Mouse (Mus musculus) hindbrain, embryonic 16.5 days (tissue): ENCODE data around the gene Wdr26. TPM values are rescaled to one million over a fixed set of nuclear protein-coding genes. Genes with fewer than 3 reads are reported as not detected.

ENCODE experiments used
- ATAC-seq: fragments of 200-750 bp; cut with Nextera tagmentation; 2 replicates; pipeline ENCODE4 v1.8.0; 2017; ENCODE audit warnings: moderate TSS enrichment, moderate library complexity
- H3K27ac ChIP-seq: fragments of 300-500 bp; sonication (generic); 2 replicates; pipeline ENCODE4 v1.5.1; 2014; ENCODE audit warnings: low read depth, mild to moderate bottlenecking, control low read depth, low read length, moderate library complexity
- H3K27me3 ChIP-seq: fragments of 300-500 bp; sonication (generic); replicated peaks from 2 replicates; pipeline ENCODE4 v1.6.1; 2014; ENCODE audit warnings: low read length; ENCODE audit not compliant: control insufficient read depth, insufficient read depth
- H3K36me3 ChIP-seq: fragments of 300-500 bp; sonication (generic); 2 replicates; pipeline ENCODE4 v1.6.1; 2014; ENCODE audit warnings: mild to moderate bottlenecking, low read length, moderate library complexity, mixed read lengths; ENCODE audit not compliant: control insufficient read depth, insufficient read depth
- H3K4me1 ChIP-seq: fragments of 300-500 bp; sonication (generic); 2 replicates; pipeline ENCODE4 v1.6.1; 2014; ENCODE audit warnings: low read depth, low read length; ENCODE audit not compliant: control insufficient read depth, insufficient read depth
- H3K4me2 ChIP-seq: fragments of 300-500 bp; sonication (generic); 2 replicates; pipeline ENCODE4 v1.6.1; 2014; ENCODE audit warnings: mild to moderate bottlenecking, low read length, control low read depth, moderate library complexity
- H3K4me3 ChIP-seq: fragments of 300-500 bp; sonication (generic); 2 replicates; pipeline ENCODE4 v1.5.1; 2014; ENCODE audit warnings: mild to moderate bottlenecking, low read length, control low read depth, moderate library complexity
- H3K9ac ChIP-seq: fragments of 300-500 bp; sonication (generic); 2 replicates; pipeline ENCODE4 v1.6.1; 2014; ENCODE audit warnings: low read depth, mild to moderate bottlenecking, control low read depth, low read length, moderate library complexity
- H3K9me3 ChIP-seq: fragments of 300-500 bp; sonication (generic); 2 replicates; pipeline ENCODE4 v1.6.1; 2014; ENCODE audit warnings: mild to moderate bottlenecking, low read length, moderate library complexity; ENCODE audit not compliant: control insufficient read depth
- WGBS: fragments of 180-500 bp; shearing (Covaris S2); extraction: QIAGEN DNeasy Blood & Tissue Kit; methylation state at CpG from one replicate; pipeline ENCODE4 v1.1.7; 2014; 5-methylcytosine and 5-hydroxymethylcytosine counted together
- polyA plus RNA-seq: library from polyadenylated mRNA; unstranded; fragments of >200 nt; fragmentation: Nextera tagmentation; extraction: Ambion mirVana; gene quantifications from 2 replicates; pipeline ENCODE4 v1.2.1, GENCODE M21; 2015

Wdr26 gene
- polyA plus RNA-seq, 1 experiment from 2014 or later: 30.0 TPM

- 2% methylated on average over 20 of the region's 20 CpGs for WGBS
- Histone ChIP-seq H3K4me2 (peak overlapping the region; percentile 80), H3K4me1 (peaks cover 12% of the 10 kb centered on the region), H3K9ac (peak overlapping the region; percentile 59), H3K27me3 (no peaks in the 10 kb centered on the region), H3K4me3 (peak overlapping the region; percentile 39), H3K9me3 (no peaks in the 10 kb centered on the region), H3K36me3 (no peaks in the 10 kb centered on the region), H3K27ac (peak overlapping the region; percentile 52; the same call in 1 of the 2 replicates)
- peak; percentile 73 for ATAC-seq
Measured at GRCm38 (mm10) chr1:181255891-181256688, 44.3 kb upstream of the Wdr26 start.

GRCm38 (mm10) chr1:181255450-181255849, 43.6 kb upstream of the Wdr26 start:
- H3K9ac ChIP-seq: no peak overlapping the region
- peak overlapping the region; percentile 80 for H3K4me2 ChIP-seq
- H3K4me1 ChIP-seq: peaks cover 12% of the 10 kb centered on the region
- H3K4me3 ChIP-seq: no peak overlapping the region
- no peak for ATAC-seq
- H3K36me3 ChIP-seq: no peaks in the 10 kb centered on the region
- H3K27me3 ChIP-seq: no peaks in the 10 kb centered on the region
- H3K27ac ChIP-seq: no peak overlapping the region
- H3K9me3 ChIP-seq: no peaks in the 10 kb centered on the region
- WGBS: 73% methylated on average over 9 of the region's 9 CpGs

GRCm38 (mm10) chr1:181251624-181252023, 39.8 kb upstream of the Wdr26 start:
- 84% methylated on average over 5 of the region's 5 CpGs for WGBS
- no peaks in the 10 kb centered on the region for H3K9me3 ChIP-seq
- peaks cover 8% of the 10 kb centered on the region for H3K4me1 ChIP-seq
- no peak overlapping the region for H3K9ac ChIP-seq
- no peak overlapping the region for H3K4me2 ChIP-seq
- no peak overlapping the region for H3K4me3 ChIP-seq
- no peak overlapping the region for H3K27ac ChIP-seq
- no peaks in the 10 kb centered on the region for H3K27me3 ChIP-seq
- H3K36me3 ChIP-seq: no peaks in the 10 kb centered on the region
- ATAC-seq: no peak

GRCm38 (mm10) chr1:181250961-181251360, 39.2 kb upstream of the Wdr26 start:
- Histone ChIP-seq H3K27ac (no peak overlapping the region), H3K9me3 (no peaks in the 10 kb centered on the region), H3K4me2 (no peak overlapping the region), H3K4me1 (peaks cover 3% of the 10 kb centered on the region), H3K36me3 (no peaks in the 10 kb centered on the region), H3K27me3 (no peaks in the 10 kb centered on the region), H3K4me3 (no peak overlapping the region), H3K9ac (no peak overlapping the region)
- WGBS: 94% methylated on average over 8 of the region's 8 CpGs
- no peak for ATAC-seq

- Histone ChIP-seq H3K4me1 (no peaks in the 10 kb centered on the region), H3K27ac (no peak overlapping the region), H3K4me2 (no peak overlapping the region), H3K4me3 (no peak overlapping the region), H3K36me3 (no peaks in the 10 kb centered on the region), H3K9me3 (no peaks in the 10 kb centered on the region), H3K27me3 (no peaks in the 10 kb centered on the region), H3K9ac (no peak overlapping the region)
- ATAC-seq: no peak
- 94% methylated on average over 6 of the region's 6 CpGs for whole genome bisulfite sequencing
Measured at GRCm38 (mm10) chr1:181249537-181249936, 37.7 kb upstream of the Wdr26 start.

- 84% methylated on average over 3 of the region's 3 CpGs for WGBS
- Histone ChIP-seq H3K4me3 (no peak overlapping the region), H3K27me3 (no peaks in the 10 kb centered on the region), H3K9ac (no peak overlapping the region), H3K4me2 (no peak overlapping the region), H3K27ac (no peak overlapping the region), H3K4me1 (no peaks in the 10 kb centered on the region), H3K9me3 (no peaks in the 10 kb centered on the region), H3K36me3 (no peaks in the 10 kb centered on the region)
- no peak for ATAC-seq
Measured at GRCm38 (mm10) chr1:181247175-181247574, 35.4 kb upstream of the Wdr26 start.

- 35% methylated on average over 7 of the region's 7 CpGs for WGBS
- Histone ChIP-seq H3K4me3 (no peak overlapping the region), H3K4me2 (no peak overlapping the region), H3K9ac (no peak overlapping the region), H3K27ac (no peak overlapping the region), H3K4me1 (no peaks in the 10 kb centered on the region), H3K27me3 (no peaks in the 10 kb centered on the region), H3K36me3 (no peaks in the 10 kb centered on the region), H3K9me3 (no peaks in the 10 kb centered on the region)
- ATAC-seq: no peak
Measured at GRCm38 (mm10) chr1:181246487-181247138, 34.8 kb upstream of the Wdr26 start.

- H3K27me3 ChIP-seq: no peaks in the 10 kb centered on the region
- ATAC-seq: no peak
- H3K4me2 ChIP-seq: no peak overlapping the region
- no peak overlapping the region for H3K9ac ChIP-seq
- no peak overlapping the region for H3K4me3 ChIP-seq
- H3K4me1 ChIP-seq: no peaks in the 10 kb centered on the region
- 82% methylated on average over 11 of the region's 11 CpGs for WGBS
- no peaks in the 10 kb centered on the region for H3K9me3 ChIP-seq
- no peak overlapping the region for H3K27ac ChIP-seq
- H3K36me3 ChIP-seq: no peaks in the 10 kb centered on the region
Measured at GRCm38 (mm10) chr1:181245554-181246486, 34.0 kb upstream of the Wdr26 start.

GRCm38 (mm10) chr1:181245067-181245466, 33.3 kb upstream of the Wdr26 start:
- no peak overlapping the region for H3K9ac ChIP-seq
- 92% methylated on average over 2 of the region's 2 CpGs for WGBS

More at GRCm38 (mm10) chr1:181245067-181245466, 33.3 kb upstream of the Wdr26 start:
- H3K27ac ChIP-seq: no peak overlapping the region
- H3K27me3 ChIP-seq: no peaks in the 10 kb centered on the region
- H3K4me1 ChIP-seq: no peaks in the 10 kb centered on the region
- no peak for ATAC-seq
- H3K9me3 ChIP-seq: no peaks in the 10 kb centered on the region
- no peaks in the 10 kb centered on the region for H3K36me3 ChIP-seq
- no peak overlapping the region for H3K4me3 ChIP-seq
- H3K4me2 ChIP-seq: no peak overlapping the region
